Mouse (Mus musculus) CD4-positive, CD25-positive, alpha-beta regulatory T cell, adult 2 months (primary cell): ENCODE results near the gene Rprd1b.

Experiments
- DNase-seq: peaks from one replicate; pipeline ENCODE4 v3.0.0-alpha.2; 2012; ENCODE audit warnings: low read depth, low spot score

Gene Rprd1b

GRCm38 (mm10) chr2:158079843-158080395 is 51.6 kb downstream of the Rprd1b start:
- no peak for DNase-seq

DNA sequence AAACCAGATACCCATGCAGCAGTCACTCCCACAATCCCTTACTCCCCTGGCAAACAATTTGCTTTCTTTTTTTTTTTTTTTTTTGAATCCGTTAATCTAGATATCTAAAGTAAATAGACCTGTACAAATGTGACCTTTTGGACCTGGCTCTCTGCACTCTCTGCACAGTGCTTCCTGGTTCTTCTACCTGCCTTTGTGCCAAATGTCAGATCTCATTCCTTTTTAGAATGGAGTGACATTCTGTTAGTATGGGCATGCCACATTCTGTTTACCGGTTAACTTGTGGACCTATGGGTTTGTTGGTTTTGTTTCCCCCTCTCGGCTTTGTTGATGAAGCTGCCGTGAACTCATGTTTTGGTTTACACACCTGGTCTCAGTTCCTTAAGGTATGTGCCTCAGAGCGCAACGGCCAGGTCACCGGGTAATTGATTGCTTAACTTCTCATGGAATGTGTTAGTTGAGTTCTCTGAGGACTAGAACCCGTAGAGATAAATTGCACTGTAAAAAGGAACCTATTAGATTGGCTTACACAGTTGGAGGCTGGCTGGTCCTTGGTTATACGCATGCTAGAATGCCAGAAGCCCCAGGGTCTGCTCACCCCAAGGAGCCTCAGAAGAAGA is 52.4 kb downstream of the Rprd1b start:
- DNase-seq: no peak

- DNase-seq: no peak
Observed at GRCm38 (mm10) chr2:158084486-158084885, 56.2 kb downstream of the Rprd1b start.

GRCm38 (mm10) chr2:158090096-158090495 is 61.8 kb downstream of the Rprd1b start:
- DNase-seq: no peak

GRCm38 (mm10) chr2:158093345-158093744 is 65.0 kb downstream of the Rprd1b start:
- DNase-seq: no peak

DNA sequence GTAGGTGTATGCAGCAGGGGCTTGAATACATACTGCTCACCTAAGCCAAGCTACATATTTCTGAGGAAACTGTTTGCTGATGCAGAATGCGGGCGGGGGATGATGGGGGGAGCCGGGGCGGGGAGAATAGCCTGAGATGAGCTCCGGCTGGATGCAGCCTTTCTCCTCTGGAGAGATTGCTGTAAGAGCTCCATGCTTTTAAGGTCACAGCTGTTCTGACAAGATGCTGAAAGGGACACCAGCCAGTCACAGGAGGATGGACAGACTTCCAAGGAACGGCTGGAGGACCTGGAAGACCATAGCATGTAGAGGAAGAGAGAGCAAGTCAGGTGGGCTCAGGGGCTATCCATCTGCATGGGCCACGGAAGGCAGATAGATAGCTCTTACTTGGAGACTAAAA is 66.0 kb downstream of the Rprd1b start:
- DNase-seq: no peak

DNA sequence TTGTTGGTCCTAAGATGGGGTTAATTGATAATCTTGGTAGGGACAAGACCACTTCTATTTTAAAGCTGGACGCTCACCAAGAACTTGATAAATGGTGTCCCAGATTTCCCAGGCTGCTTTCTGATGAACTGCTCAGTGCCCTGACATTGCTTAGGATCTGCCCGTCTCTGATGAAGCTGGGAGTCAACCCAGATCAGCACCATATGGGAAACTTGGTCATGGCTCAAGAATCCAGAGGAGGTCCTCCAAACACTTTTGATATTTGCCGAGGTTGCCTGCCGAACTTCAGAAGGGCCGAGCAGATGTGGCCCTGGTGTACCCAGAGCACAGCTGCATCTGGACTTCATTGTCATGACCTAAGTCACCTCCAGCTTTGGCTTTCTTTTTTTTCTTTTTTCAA is 66.5 kb downstream of the Rprd1b start:
- no peak for DNase-seq

DNA sequence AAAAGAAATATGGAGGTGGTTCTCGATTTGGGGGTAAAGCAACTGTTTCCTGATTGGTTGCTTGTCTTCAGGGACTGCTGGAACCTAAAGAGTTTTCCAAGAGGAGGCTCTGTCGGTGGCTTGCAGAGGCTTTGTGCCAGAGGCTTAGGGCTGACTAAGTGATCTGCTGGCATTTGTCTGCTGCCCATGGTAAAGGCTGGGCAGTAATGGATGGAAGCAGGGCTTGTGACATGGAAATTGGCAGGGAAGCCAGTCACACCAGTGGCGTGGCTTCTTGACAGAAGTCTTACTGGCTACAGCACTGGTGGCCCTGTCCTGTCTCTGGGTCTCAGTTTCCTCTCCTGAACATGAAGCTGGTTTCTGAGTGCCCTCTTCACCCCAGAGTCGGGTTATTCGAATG is 68.8 kb downstream of the Rprd1b start:
- DNase-seq: no peak

- DNase-seq: no peak
Observed at GRCm38 (mm10) chr2:158098730-158099129, 70.4 kb downstream of the Rprd1b start.

DNA sequence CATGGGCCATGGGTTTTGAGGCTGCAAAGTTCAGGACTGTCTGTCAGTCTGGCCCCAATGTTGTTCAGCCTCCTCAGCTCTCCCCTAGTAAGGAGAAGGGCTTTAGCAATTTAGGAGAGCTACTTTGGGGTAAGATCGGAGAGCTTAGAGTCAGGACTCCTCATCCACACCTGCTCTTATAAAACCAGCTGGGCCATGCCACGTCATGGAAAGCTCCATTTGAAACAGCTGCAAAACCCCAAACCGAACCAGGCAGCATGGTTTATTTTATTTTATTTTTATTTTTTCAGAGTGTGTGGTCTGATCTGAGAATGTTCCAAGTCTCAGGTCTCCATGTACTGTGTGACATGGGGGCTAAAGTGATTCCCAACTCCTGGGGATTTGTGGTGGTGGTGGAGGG is 71.2 kb downstream of the Rprd1b start:
- no peak for DNase-seq

GRCm38 (mm10) chr2:158101768-158102167 is 73.5 kb downstream of the Rprd1b start:
- no peak for DNase-seq

DNA sequence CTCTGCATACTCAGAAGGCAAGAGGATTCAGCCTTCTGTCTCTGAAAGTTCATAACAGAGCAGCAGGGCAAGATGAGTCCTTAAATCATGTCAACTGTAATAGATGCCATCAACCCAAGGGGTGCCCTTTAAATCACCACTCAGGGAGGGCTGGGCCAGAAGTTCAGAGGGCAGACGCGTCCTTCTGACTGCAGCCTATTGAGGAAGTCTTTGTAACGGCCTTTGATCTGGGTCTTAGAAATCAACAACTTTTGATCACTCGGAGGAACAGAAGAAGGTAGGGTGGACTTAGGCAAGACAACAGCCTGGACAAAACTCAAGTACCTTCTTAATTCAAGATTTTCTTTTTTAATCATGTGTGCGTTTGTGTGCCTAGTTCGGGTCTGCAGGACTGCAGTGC is 76.7 kb downstream of the Rprd1b start:
- no peak for DNase-seq

DNA sequence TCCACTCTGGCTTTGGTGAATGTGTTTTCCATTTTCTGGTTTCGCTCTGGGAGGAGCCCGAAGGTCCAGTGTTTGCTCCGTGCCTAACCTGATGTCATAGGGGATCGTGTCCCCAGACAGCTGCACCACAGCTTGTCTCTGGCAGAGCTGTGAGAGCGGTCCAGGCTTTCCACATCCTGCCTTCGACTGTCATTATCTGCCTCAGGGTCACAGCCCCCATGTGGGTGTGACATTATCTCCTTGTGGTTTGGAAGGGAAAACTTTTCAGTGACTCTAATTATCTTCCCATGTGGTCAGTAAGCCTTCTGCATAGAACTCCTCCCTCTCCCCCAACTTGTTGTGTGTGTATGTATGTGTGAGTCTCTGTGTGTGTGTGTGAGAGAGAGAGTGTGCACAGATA is 77.3 kb downstream of the Rprd1b start:
- DNase-seq: no peak

DNA sequence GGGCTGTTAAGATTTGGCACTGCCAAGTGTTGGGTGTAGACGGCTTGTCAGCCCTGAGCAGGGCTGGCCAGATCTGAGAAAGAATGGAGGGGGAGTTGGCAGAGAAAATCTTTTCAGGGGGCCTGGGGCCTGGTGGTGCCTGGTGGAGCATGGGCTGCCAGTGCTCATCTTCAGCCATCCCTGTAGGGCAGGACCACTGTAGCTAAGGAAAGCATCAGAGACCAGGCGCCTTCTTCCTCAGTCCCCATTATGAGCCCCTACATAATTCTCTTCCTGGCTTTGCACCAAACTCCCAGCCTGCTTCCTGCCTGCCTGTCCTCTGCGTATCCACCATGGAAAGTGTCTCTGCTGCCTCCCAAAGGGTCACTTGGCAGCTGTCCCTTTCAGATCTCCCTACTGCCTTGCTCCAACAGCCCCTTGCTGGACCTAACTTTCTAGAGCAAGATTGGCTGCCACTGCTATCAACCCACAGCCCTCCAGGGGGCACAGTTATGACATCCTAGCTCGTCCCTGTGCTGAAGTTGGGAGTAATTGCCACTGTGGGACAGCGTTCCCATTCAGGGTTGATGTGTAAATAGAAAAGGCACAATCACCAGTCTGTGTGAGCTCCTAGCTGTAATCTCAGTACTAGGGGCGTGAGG is 78.8 kb downstream of the Rprd1b start:
- peak; percentile 53 for DNase-seq

DNA sequence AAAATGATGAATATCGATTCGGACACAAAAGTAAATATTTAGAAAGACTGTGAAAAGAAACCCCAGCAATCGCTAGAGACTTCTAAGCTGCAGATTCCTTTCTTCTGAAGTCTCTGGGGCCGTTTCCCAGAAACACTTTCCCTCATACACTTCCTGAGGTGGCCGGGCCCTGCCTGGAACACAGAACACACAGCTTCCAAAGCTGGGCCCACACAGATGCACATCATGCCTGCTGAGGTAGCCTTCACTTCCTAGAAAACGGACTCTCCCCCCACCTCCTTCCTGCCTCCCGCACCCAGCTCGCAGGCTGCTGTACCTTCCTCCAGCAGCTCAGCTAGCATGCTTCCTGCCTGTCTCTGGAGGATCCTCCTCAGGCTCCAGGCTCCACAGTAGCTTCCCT is 81.2 kb downstream of the Rprd1b start:
- DNase-seq: peak; percentile 15

DNA sequence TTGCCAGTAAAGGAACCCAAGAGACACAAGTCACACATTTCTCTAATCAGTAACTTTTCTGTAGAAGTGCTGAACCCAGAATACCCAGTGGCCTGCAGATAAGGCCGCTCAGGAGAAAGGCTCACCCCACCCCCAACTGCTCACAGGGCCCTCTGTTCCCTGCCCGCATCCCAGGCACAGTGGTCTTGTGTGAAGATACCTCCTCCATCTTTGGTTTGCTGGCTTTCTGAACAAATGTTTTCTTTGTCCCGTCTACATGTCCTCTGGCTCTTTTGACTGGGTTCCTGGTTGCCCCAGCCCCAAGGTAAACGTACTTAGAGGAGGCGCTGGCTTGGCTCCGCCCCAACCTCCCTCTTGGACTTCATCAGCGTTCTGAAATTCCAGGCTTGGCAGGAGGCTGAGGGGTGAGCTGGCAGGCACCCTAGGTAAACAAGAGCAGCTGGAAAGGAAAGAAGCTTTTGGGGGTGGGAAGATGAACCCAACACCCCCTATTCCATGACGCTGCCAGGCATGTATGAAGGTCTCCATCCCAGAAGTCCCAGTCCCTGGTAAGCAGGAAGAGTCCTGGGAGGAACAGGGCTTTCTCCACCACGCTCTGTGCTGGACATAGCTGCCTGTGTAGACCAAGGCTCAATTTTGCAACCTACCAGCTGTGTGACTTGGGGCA is 85.4 kb downstream of the Rprd1b start:
- DNase-seq: no peak

GRCm38 (mm10) chr2:158114931-158115330 is 86.6 kb downstream of the Rprd1b start:
- DNase-seq: no peak

DNA sequence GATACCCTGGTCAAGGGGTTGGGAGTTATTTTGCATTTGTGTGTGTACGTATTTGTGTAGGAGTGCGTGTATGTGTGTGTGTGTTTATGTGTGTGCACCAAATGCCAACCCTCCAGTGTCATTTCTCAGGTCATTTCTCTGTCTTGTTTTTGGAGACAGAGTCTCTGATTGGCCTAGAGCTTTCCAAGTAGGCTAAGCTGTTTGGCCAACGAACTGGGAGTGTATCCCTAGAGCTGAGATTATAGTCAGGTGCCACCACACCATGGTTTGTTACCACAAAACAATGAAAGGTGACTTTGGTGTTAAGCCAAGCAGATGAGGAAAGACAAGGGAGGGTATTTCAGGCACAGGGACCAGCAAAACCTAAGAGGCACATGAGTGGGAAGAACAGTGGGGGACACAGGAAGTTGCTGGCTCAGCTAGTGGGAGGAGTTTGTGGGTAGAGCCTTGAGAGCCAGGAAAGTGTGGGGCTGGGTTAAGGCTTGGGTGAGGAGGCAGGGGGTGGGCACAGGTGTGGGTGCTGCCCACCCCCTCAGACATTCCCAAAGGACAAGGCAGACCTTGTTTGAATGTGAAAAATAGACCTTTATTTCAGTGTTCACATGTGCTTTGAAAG is 87.6 kb downstream of the Rprd1b start:
- peak; percentile 34 for DNase-seq

DNA sequence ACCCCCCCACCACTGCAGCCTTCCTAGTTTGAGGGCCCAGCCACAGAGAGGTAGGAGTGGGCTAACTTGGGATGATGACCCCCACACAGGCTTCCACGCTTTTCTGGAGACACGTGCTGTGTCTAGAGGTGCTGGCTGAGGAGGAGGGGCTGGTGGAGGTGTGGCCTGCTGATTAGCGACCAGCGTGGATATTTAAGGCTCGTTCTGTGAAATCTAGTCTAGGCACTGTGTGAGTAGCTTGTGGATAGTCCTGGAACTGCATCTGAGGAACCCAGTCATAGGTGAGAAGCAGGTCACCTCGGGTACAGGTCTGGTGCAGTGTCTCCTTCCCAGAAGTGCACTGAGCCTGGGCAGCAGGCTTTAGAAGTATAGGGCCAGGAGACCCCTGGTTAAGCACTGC is 88.4 kb downstream of the Rprd1b start:
- DNase-seq: peak; percentile 4

GRCm38 (mm10) chr2:158119145-158119544 is 90.8 kb downstream of the Rprd1b start:
- no peak for DNase-seq

DNA sequence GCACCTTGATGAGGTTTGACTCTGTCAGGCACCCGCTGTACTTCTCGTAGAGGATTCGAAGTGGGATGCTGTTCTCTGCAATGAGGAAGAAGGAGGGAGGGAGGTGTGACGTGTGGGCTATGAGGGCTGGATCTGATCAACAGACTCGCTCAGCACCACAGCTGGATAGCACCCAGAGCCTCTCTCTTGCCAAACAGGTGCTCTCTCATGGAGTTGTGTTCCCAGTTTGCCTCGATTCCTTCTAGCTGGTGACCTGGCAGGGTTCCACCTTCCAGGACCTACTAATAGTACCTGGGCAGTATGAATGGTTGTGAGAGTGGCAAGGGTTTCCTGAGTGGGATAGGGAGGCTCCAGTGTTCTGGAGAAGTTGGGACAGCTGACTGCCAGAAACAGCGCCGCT is 91.9 kb downstream of the Rprd1b start:
- DNase-seq: no peak

DNA sequence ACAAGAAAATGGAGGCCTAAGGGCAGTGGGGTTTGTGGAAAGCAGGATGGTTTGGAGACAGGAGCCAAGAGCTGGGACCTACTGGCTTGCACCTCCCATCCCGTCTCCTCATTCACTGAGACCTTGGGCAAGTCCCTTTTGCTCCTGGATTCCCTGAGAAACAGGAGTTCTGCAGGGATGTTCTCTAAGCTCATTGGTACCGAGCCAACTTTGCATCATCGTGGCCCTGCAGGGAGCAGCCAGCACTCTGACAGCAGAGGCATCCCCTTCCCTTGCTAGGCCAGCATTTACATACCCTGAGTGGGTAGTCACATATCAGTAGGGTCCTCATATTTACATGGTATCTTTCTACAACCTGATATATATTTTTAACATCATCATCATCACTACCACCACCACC is 92.6 kb downstream of the Rprd1b start:
- DNase-seq: no peak
